Mouse (Mus musculus) lung, embryonic 16.5 days (tissue): Measurements from ENCODE around the gene Sgms1. TPM values are rescaled to one million over a fixed set of nuclear protein-coding genes. Genes with fewer than 3 reads are reported as not detected.
A peak's percentile ranks its signal among the peaks of the same experiment; 100 is the strongest.

Experiments
- ATAC-seq: fragments of 200-750 bp; cut with Nextera tagmentation; 2 replicates; pipeline ENCODE4 v1.8.0; 2017; ENCODE audit warnings: low read depth, mild to moderate bottlenecking, moderate library complexity
- H3K27ac ChIP-seq: fragments of 300-500 bp; sonication (generic); 2 replicates; pipeline ENCODE4 v1.5.1; 2014; ENCODE audit warnings: mild to moderate bottlenecking, control low read depth, low read length
- H3K27me3 ChIP-seq: fragments of 300-500 bp; sonication (generic); 2 replicates; pipeline ENCODE4 v1.6.1; 2014; ENCODE audit warnings: low read depth, low read length, mixed read lengths; ENCODE audit not compliant: control insufficient read depth, insufficient read depth
- H3K36me3 ChIP-seq: fragments of 300-500 bp; sonication (generic); 2 replicates; pipeline ENCODE4 v1.6.1; 2014; ENCODE audit warnings: low read length; ENCODE audit not compliant: control insufficient read depth, insufficient read depth
- H3K4me1 ChIP-seq: fragments of 300-500 bp; sonication (generic); replicated peaks from 2 replicates; pipeline ENCODE4 v1.6.1; 2014; ENCODE audit warnings: low read length, mixed read lengths; ENCODE audit not compliant: control insufficient read depth, insufficient read depth
- H3K4me2 ChIP-seq: fragments of 300-500 bp; sonication (generic); 2 replicates; pipeline ENCODE4 v1.6.1; 2014; ENCODE audit warnings: low read depth, low read length, control low read depth
- H3K4me3 ChIP-seq: fragments of 300-500 bp; sonication (generic); 2 replicates; pipeline ENCODE4 v1.5.1; 2014; ENCODE audit warnings: mild to moderate bottlenecking, low read length, control low read depth
- H3K9ac ChIP-seq: fragments of 300-500 bp; sonication (generic); 2 replicates; pipeline ENCODE4 v1.6.1; 2014; ENCODE audit warnings: low read length, control low read depth
- H3K9me3 ChIP-seq: fragments of 300-500 bp; sonication (generic); 2 replicates; pipeline ENCODE4 v1.6.1; 2016; ENCODE audit warnings: low read length; ENCODE audit not compliant: control insufficient read depth
- WGBS: fragments of 180-500 bp; shearing (Covaris S2); extraction: QIAGEN DNeasy Blood & Tissue Kit; methylation state at CpG from one replicate; pipeline ENCODE4 v1.1.7; 2014; 5-methylcytosine and 5-hydroxymethylcytosine counted together
- polyA plus RNA-seq: library from polyadenylated mRNA; unstranded; fragments of >200 nt; fragmentation: Nextera tagmentation; extraction: Ambion mirVana; gene quantifications from 2 replicates; pipeline ENCODE4 v1.2.1, GENCODE M21; 2015

The Sgms1 gene
- polyA plus RNA-seq, 1 experiment from 2014 or later, result 63.3 TPM

DNA sequence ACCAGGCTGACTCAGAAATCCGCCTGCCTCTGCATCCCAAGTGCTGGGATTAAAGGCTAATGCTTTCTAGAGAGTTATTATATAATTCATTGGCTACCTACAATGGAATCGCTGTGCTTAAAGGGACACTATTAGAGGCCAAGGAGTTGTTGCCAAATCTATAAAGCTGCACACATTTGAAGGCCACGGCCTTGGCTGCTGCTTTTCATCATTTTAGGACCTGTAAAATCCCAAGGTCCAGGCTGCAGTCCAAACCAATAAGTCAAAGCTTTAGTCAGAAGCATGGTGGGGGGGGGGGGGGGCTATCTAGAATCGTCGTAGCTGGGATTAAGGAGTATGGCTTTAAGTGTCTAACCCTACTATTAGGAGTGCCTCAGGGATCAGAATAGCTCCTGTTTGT is 9.0 kb upstream of the Sgms1 start:
- Histone ChIP-seq H3K9me3 (no peaks in the 10 kb centered on the region), H3K9ac (no peak overlapping the region), H3K27ac (no peak overlapping the region), H3K4me2 (no peak overlapping the region), H3K27me3 (no peaks in the 10 kb centered on the region), H3K4me1 (no peaks in the 10 kb centered on the region), H3K36me3 (no peaks in the 10 kb centered on the region), H3K4me3 (no peak overlapping the region)
- WGBS, result 62% methylated on average over 5 of the region's 5 CpGs
- no peak for ATAC-seq

DNA sequence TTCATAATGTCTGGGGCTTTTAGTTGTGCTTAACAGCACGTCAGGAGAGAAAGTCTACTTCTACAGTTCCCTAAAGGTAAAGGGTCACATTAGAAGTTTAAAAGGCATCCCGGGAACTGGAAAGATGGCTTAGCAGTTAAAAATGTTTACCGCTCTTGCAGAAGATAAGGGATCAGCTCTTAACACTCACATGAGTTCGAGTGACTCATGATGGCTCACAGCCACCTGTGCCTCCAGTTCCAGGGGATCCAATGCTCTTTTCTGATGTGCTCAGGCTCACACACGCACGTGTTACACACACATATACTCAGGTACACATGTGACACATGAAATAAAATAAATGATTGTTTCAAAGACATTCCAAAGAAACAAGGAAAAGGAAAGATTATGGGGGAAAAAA is 6.8 kb upstream of the Sgms1 start:
- Histone ChIP-seq H3K27ac (no peak overlapping the region), H3K4me3 (no peak overlapping the region), H3K4me2 (no peak overlapping the region), H3K36me3 (no peaks in the 10 kb centered on the region), H3K27me3 (no peaks in the 10 kb centered on the region), H3K9ac (no peak overlapping the region), H3K9me3 (no peaks in the 10 kb centered on the region), H3K4me1 (no peaks in the 10 kb centered on the region)
- no peak for ATAC-seq
- WGBS, result 52% methylated on average over 6 of the region's 6 CpGs

- no peak overlapping the region for H3K9ac ChIP-seq
- no peak for ATAC-seq
- H3K4me1 ChIP-seq, result peaks cover 4% of the 10 kb centered on the region
- H3K36me3 ChIP-seq, result no peaks in the 10 kb centered on the region
- no peaks in the 10 kb centered on the region for H3K27me3 ChIP-seq
- no peak overlapping the region for H3K27ac ChIP-seq
- no peak overlapping the region for H3K4me3 ChIP-seq
- H3K4me2 ChIP-seq, result no peak overlapping the region
- peaks cover 2% of the 10 kb centered on the region for H3K9me3 ChIP-seq
- WGBS, result 95% methylated on average over 13 of the region's 13 CpGs
These were observed 5.3 kb upstream of the Sgms1 start for GRCm38 (mm10) chr19:32394825-32395224.

DNA sequence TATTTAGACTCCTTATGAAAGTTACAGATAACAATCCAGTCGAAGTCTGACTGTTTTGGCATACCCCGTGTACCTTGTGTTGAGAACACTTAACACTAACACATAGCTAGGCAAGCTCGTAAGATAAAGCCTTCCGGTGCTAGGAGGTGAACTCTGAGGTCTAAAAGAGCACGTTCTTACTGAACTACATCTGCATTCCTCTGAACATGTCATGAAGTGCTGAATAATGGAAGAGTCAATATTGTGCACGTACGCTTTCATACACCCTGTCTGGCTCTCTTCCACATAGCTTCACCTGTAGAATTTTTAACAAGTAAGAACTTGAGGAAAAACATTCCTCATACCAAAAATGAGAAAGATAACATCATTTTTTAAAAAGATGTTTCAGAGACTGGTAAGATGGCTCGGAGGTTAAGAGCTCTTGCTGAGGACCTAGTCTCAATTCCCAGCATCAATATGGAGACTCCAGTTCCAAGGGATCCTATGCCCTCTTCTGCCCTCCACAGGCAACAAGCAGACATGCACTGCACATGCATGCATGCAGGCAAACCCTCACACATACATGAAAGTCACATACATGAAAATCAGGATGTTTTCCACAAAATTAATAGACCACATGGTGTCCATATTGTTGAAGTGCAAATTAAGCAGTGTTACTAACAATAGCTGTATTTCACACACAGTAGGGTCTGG is 4.4 kb upstream of the Sgms1 start:
- 0 out of 2 replicates have a peak, but pooled peaks have one; percentile 26 for ATAC-seq
- H3K27me3 ChIP-seq, result no peaks in the 10 kb centered on the region

DNA sequence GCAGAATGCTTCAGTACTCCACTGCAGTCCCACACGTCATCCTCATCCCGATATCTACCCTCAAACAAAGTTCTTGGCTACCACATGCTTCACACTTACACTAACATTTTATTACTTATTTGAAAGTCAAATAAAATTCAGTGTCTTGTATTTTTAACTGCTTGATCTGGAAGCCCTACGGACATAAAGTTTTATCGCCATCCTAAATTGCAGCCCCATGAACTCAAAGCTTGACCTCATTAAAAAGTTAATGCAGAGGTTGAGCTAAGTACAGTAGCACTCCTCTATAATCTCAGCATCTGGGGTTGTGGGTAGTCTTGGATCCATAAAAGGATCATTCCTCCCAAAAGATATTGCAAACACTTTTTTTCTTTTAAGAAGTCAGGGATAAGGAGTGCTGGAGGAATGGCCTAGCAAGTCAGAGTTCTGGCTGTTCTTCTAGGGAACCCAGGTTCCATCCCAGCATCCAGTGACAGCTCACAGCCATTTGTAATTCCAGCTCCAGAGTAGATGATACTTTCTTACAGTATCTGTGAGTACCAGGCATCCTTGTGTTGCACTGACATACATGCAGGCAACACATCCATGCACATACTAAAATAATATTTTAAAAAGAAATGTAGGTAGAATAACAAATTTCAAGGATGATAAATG is 3.7 kb upstream of the Sgms1 start:
- Histone ChIP-seq H3K4me1 (peaks cover 6% of the 10 kb centered on the region), H3K9ac (no peak overlapping the region), H3K9me3 (peaks cover 2% of the 10 kb centered on the region), H3K36me3 (no peaks in the 10 kb centered on the region), H3K27me3 (no peaks in the 10 kb centered on the region), H3K4me3 (no peak overlapping the region), H3K27ac (no peak overlapping the region), H3K4me2 (no peak overlapping the region)
- WGBS, result 85% methylated on average over 4 of the region's 4 CpGs
- ATAC-seq, result no peak

More for the DNA sequence above, 4.4 kb upstream of the Sgms1 start:
- Histone ChIP-seq H3K27ac (no peak overlapping the region), H3K4me2 (no peak overlapping the region), H3K9ac (no peak overlapping the region), H3K4me3 (no peak overlapping the region), H3K9me3 (peaks cover 2% of the 10 kb centered on the region), H3K36me3 (no peaks in the 10 kb centered on the region), H3K4me1 (peaks cover 6% of the 10 kb centered on the region)
- 45% methylated on average over 8 of the region's 8 CpGs for whole genome bisulfite sequencing

DNA sequence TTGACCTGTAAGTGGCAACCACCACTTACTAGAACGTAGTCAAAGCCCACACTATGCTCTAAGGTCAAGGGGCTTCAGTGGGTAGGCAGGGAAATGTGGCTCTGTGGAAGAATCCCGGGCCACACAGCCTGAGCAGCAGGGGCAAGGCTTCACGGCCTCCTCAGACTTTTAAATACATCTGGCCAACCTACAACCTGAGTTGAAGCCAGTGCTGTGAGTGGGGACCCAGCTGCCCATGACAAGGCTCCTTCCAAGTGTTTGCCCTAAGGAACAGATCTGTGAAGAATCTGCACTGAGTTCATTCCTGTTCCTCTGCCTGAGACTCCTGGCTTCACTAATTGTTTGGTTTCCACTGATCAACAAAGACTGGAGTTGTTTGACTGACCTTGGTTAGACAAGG is 1.9 kb upstream of the Sgms1 start:
- 87% methylated on average over 3 of the region's 3 CpGs for WGBS
- peaks cover 13% of the 10 kb centered on the region for H3K4me1 ChIP-seq
- no peak overlapping the region for H3K4me2 ChIP-seq
- H3K27me3 ChIP-seq, result no peaks in the 10 kb centered on the region
- no peak overlapping the region for H3K4me3 ChIP-seq
- no peak for ATAC-seq
- peaks cover 2% of the 10 kb centered on the region for H3K9me3 ChIP-seq
- H3K27ac ChIP-seq, result no peak overlapping the region
- no peak overlapping the region for H3K9ac ChIP-seq
- no peaks in the 10 kb centered on the region for H3K36me3 ChIP-seq

DNA sequence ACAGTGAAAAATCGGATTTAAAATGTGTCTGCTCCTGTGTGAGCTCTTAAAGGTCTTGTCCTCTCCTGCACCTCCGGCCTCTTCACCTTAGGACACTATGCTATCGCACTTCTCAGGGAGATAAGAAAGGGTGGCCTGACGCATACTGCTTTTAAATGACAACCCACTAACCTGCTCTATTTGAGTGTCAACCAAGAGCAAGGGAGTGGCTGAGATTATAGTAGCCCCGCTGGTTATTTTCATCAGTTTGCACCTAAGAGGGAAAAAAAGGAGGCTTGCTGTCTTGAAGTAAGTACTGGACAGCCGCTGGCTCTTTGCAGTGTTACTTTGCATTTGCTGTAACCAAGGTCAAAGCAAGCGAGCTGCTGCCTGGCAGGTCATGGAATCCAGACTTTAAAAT is 602 bp upstream of the Sgms1 start:
- H3K9me3 ChIP-seq, result peaks cover 2% of the 10 kb centered on the region
- H3K4me3 ChIP-seq, result peak overlapping the region; percentile 85
- H3K27me3 ChIP-seq, result no peaks in the 10 kb centered on the region
- WGBS, result 39% methylated on average over 7 of the region's 7 CpGs
- H3K4me2 ChIP-seq, result peak overlapping the region; percentile 92
- no peak for ATAC-seq
- H3K4me1 ChIP-seq, result peaks cover 19% of the 10 kb centered on the region
- peak overlapping the region; percentile 93 for H3K9ac ChIP-seq
- H3K36me3 ChIP-seq, result no peaks in the 10 kb centered on the region
- no peak overlapping the region for H3K27ac ChIP-seq

GRCm38 (mm10) chr19:32388191-32388921 is 1.2 kb downstream of the Sgms1 start:
- under 1% methylated on average over 60 of the region's 75 CpGs for WGBS
- Histone ChIP-seq H3K4me2 (peak overlapping the region; percentile 92), H3K36me3 (no peaks in the 10 kb centered on the region), H3K27ac (peak overlapping the region; percentile 97), H3K9ac (peak overlapping the region; percentile 95), H3K9me3 (peaks cover 2% of the 10 kb centered on the region), H3K4me3 (peak overlapping the region; percentile 85), H3K4me1 (peaks cover 25% of the 10 kb centered on the region), H3K27me3 (no peaks in the 10 kb centered on the region)
- peak; percentile 95 for ATAC-seq
